Mouse (Mus musculus) embryonic facial prominence, embryonic 11.5 days (tissue): Measurements from ENCODE around the gene Tgfbr3l. TPM values are rescaled to one million over a fixed set of nuclear protein-coding genes. Genes with fewer than 3 reads are reported as not detected.

Experiments
- ATAC-seq: fragments of 200-750 bp; cut with Nextera tagmentation; replicated peaks from 2 replicates; pipeline ENCODE4 v1.8.0; 2017; ENCODE audit warnings: low read depth; ENCODE audit not compliant: insufficient number of reproducible peaks, low FRiP score, low TSS enrichment
- DNase-seq: peaks from one replicate; pipeline ENCODE4 v3.0.0-alpha.2; 2015; ENCODE audit warnings: low spot score
- H3K27ac ChIP-seq: fragments of 300-500 bp; sonication (generic); replicated peaks from 2 replicates; pipeline ENCODE4 v1.5.1; 2014; ENCODE audit warnings: mild to moderate bottlenecking, low read depth, low read length, control low read depth
- H3K27me3 ChIP-seq: fragments of 300-500 bp; sonication (generic); 2 replicates; pipeline ENCODE4 v1.6.1; 2014; ENCODE audit warnings: mild to moderate bottlenecking, low read length, moderate library complexity, mixed read lengths; ENCODE audit not compliant: control insufficient read depth, insufficient read depth
- H3K36me3 ChIP-seq: fragments of 300-500 bp; sonication (generic); replicated peaks from 2 replicates; pipeline ENCODE4 v1.6.1; 2014; ENCODE audit warnings: low read depth, mild to moderate bottlenecking, low read length, moderate library complexity, mixed read lengths; ENCODE audit not compliant: control insufficient read depth, insufficient read depth
- H3K4me1 ChIP-seq: fragments of 300-500 bp; sonication (generic); 2 replicates; pipeline ENCODE4 v1.6.1; 2014; ENCODE audit warnings: low read length, mixed read lengths; ENCODE audit not compliant: control insufficient read depth, insufficient read depth
- H3K4me2 ChIP-seq: fragments of 300-500 bp; sonication (generic); 2 replicates; pipeline ENCODE4 v1.6.1; 2014; ENCODE audit warnings: low read depth, mild to moderate bottlenecking, control low read depth, low read length, moderate library complexity
- H3K4me3 ChIP-seq: fragments of 300-500 bp; sonication (generic); 2 replicates; pipeline ENCODE4 v1.5.1; 2014; ENCODE audit warnings: low read depth, low read length, control low read depth
- H3K9ac ChIP-seq: fragments of 300-500 bp; sonication (generic); replicated peaks from 2 replicates; pipeline ENCODE4 v1.6.1; 2014; ENCODE audit warnings: mild to moderate bottlenecking, control low read depth, low read length
- H3K9me3 ChIP-seq: fragments of 300-500 bp; sonication (generic); replicated peaks from 2 replicates; pipeline ENCODE4 v1.6.1; 2016; ENCODE audit warnings: mild to moderate bottlenecking, low read length, inconsistent platforms, mixed read lengths; ENCODE audit not compliant: control insufficient read depth
- WGBS: fragments of 180-500 bp; shearing (Covaris S2); extraction: QIAGEN DNeasy Blood & Tissue Kit; methylation state at CpG from one replicate; pipeline ENCODE4 v1.1.7; 2014; 5-methylcytosine and 5-hydroxymethylcytosine counted together
- polyA plus RNA-seq: library from polyadenylated mRNA; unstranded; fragments of >200 nt; fragmentation: Nextera tagmentation; extraction: Ambion mirVana; gene quantifications from 2 replicates; pipeline ENCODE4 v1.2.1, GENCODE M21; 2014

Tgfbr3l gene
- polyA plus RNA-seq, 1 experiment from 2014 or later: 1.8 TPM

DNA sequence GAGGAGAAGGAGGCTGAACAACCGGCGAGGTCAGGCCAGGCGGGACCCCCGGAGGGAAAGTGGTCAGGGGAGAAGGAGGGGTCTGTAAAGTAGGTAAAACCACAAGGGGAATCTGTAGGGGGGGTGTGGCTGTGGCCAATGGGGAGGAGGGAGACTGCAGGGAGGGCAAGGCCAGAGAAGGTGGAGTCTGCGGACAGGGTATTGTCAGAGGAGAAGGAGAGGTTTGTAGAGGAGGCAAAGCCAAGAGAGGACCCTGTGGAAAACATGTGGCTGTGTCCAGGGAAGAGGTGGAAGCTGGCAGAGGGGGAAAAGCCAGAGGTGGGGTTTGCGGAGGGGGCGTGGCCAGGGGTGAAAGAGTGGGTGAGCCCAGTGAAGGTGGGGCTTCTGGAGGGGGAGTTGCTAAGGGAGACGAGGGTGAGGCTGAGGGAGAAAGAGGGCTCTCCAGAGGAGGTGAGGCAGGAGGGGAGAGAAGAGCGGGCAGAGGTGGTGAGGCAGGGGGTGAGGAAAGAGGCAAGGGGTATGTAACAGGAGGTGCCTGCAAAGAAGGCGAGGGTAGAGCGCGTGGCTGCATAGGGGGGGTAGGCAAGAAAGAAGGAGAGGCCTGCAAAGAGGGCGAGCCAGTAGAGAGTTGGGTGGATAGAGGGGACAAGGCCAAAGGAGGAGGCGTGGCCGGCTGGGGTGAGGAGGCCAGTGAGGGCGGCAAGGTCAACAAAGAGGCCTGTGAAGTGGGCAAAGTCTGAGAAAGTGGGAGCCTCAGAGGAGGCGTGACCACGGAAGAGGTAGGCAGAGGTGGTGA, 34.6 kb upstream of the Tgfbr3l start:
- Histone ChIP-seq H3K27ac (no peak overlapping the region), H3K4me3 (peak overlapping the region; percentile 36), H3K27me3 (peaks cover 31% of the 10 kb centered on the region), H3K4me2 (peak overlapping the region; percentile 91), H3K36me3 (no peaks in the 10 kb centered on the region), H3K9me3 (no peaks in the 10 kb centered on the region), H3K4me1 (no peaks in the 10 kb centered on the region; the same call in none of the 2 replicates), H3K9ac (peak overlapping the region; percentile 28)
- WGBS: 4% methylated on average over 18 of the region's 18 CpGs
- ATAC-seq (peak; percentile 57), DNase-seq (peak; percentile 53)

DNA sequence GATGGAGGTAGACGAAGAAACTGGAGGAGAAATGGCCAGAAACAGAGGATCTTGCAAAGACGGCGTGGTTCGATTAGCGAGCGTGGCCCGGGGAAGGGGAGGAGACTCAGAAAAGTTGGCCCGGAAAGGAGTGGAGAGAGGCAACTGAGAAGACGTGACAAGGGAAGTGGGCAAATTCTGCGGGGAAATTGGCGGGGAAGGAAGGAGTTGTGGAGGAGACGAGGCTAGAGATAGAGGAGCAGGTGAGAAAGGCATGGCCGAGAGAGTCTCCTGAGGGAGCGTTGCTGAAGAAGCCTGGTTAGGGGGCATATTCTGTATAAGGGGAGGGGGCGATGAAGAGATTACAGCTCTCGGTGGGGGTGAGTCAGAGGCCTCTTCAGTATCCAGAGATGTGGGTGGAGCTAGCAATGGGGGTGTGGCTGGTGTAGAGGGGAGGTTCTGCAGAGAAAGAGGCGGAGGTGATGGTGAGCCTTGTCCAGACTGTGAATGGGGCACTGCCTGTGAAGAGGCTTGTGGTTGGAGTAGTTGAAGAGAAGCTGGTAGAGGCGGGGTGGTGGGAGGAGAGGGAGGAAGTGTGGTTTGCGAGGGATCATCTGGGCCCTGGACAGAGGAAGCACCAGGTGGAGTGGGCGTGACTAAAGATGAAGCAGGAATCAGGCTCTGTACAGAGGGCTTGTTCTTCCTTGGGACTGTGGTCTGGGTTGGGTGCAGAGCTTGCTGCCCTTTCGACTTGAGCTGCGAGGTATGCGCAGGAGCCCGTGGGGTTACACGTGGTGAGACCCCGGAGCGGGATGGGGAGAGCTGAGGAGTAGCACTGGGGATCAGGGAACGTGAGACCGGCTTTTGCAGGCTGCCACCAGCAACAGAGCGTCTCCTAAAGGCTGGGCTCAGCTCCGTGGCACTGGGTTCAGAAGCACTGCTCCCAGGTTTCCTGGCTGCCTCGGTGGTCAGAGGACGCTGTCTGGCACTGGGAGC, 33.7 kb upstream of the Tgfbr3l start:
- peaks cover 31% of the 10 kb centered on the region for H3K27me3 ChIP-seq

DNA sequence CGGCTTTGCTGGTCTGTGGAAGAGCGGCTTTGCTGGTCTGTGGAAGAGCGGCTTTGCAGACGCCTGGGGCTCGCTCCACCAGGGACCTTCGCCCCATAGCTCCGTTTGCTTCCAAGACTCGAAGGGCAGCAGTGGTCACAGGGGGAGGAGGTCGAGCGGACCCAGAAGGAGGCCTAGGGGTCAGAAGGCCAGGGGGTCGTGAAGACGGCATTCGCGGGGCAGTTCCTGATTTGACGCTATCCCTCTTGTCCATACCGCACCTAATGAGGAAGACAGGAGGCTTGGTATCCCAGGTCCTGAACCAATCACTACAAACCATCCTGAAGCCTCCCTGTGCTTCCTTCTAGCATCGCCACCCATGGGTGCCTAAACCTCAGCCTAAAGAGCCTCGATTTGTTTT, 31.7 kb upstream of the Tgfbr3l start:
- ATAC-seq (no peak), DNase-seq (no peak)
- H3K9ac ChIP-seq: peak overlapping the region; percentile 52
- no peaks in the 10 kb centered on the region for H3K36me3 ChIP-seq
- peaks cover 31% of the 10 kb centered on the region for H3K27me3 ChIP-seq
- no peaks in the 10 kb centered on the region; the same call in none of the 2 replicates for H3K4me1 ChIP-seq
- no peak overlapping the region for H3K27ac ChIP-seq
- no peaks in the 10 kb centered on the region for H3K9me3 ChIP-seq
- peak overlapping the region; percentile 77 for H3K4me2 ChIP-seq
- WGBS: 4% methylated on average over 18 of the region's 18 CpGs
- H3K4me3 ChIP-seq: peak overlapping the region; percentile 47

More for the DNA sequence above, 33.7 kb upstream of the Tgfbr3l start:
- no peak overlapping the region for H3K27ac ChIP-seq
- H3K9me3 ChIP-seq: no peaks in the 10 kb centered on the region
- no peaks in the 10 kb centered on the region; the same call in none of the 2 replicates for H3K4me1 ChIP-seq
- DNase-seq (peak; percentile 58), ATAC-seq (peak; percentile 20; the same call in 1 of the 2 replicates)
- H3K4me3 ChIP-seq: peak overlapping the region; percentile 36
- H3K9ac ChIP-seq: peak overlapping the region; percentile 28
- 9% methylated on average over 33 of the region's 33 CpGs for WGBS
- H3K36me3 ChIP-seq: no peaks in the 10 kb centered on the region
- peak overlapping the region; percentile 91 for H3K4me2 ChIP-seq

DNA sequence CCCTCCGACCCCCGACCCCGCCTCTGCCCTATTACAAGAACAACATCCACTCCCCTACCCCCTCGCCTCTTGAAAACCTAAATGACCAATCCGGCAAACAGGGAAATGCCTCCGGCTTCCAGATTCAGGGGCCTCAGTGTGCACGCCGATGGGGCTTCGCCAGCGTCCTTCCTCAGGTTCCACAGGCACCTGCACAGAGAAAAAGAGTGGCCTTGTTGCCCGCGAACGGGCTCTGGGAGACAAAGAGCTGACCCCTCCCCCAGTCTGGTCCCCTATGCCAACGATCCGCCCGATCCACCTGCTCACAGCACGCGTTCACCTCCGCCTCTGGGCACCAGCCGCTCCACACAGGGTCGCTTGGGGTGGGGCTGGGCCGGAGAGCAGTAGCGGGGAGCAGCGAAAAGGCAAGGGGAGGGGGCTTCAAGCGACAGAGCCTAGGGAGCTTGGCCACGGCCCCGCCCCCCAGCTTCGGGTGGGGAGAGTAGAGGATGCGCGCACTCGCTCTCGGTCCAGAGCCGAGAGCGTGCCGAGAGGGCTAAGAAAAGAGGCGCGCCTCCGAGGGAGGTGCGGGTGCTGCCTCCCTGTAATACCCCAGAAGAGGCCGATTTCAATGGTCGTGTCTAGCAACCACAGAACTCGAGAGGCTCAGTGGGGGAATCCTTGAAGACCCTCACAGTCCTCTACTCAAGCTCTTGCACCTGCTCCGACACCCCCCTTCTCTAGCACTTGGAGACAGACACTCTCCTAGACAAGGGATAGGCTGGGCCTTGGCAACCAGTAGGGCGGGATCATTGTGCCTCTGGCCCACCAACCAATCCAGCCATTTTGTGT, 31.0 kb upstream of the Tgfbr3l start, which contains the start of gene Prr36:
Gene Prr36 (minus strand): TSS at position 669 of the 831 bp plus-strand sequence.
- peak within 1 kb of the TSS; percentile 52 for H3K9ac ChIP-seq
- H3K4me2 ChIP-seq: peak within 1 kb of the TSS; percentile 77
- 2% methylated on average over 44 of the region's 44 CpGs for WGBS
- peak; percentile 66 for DNase-seq
- peaks cover 31% of the 10 kb centered on the region for H3K27me3 ChIP-seq
- no peaks in the 10 kb centered on the region; the same call in none of the 2 replicates for H3K4me1 ChIP-seq
- peak; percentile 83 for ATAC-seq
- no peaks in the 10 kb centered on the region for H3K9me3 ChIP-seq
- H3K27ac ChIP-seq: no peak within 1 kb of the TSS
- no peaks in the 10 kb centered on the region for H3K36me3 ChIP-seq
- peak within 1 kb of the TSS; percentile 47 for H3K4me3 ChIP-seq

DNA sequence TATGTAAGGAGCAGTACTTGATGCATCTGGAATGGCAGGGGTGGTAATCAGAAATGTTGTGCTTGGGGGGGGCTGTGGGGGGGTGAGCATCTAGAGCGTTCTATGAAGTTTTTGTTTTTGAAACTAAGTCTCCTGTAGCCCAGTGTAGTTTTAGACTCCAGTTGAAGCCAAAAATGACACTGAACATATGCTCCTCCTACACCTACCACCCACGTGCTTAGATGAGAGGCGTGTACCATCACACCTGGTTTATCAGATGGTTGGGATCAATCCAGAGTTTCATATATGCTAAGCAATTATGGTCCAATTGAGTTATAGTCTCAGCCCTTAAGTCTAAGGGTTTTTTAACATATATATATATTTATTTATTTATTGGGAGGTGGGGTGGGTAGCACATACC, 28.4 kb upstream of the Tgfbr3l start:
- WGBS: 97% methylated on average over 3 of the region's 3 CpGs

DNA sequence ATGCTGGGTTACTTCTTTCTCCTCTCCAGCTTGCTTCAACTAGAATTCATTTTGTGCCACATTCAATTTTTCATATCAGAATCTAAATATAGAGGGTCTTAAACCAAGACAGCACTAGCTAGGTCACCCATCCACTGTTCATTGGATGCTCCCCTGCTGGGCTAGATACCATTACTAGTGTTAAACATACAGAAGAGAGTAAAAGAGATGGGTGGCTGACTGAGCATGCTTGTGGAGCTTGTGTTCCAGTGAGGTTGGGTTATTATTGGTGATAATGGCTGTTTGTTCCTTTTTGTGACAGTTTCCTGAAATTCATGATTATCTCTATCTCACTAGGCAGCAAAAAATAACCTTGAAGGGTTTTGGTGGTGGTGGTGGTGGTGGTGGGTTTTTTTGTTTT, 26.0 kb upstream of the Tgfbr3l start:
- DNase-seq (no peak), ATAC-seq (no peak)
- Histone ChIP-seq H3K9ac (no peak overlapping the region), H3K27ac (no peak overlapping the region), H3K27me3 (peaks cover 12% of the 10 kb centered on the region; the same call in 1 of the 2 replicates), H3K9me3 (no peaks in the 10 kb centered on the region), H3K4me2 (no peak overlapping the region), H3K4me1 (no peaks in the 10 kb centered on the region), H3K36me3 (no peaks in the 10 kb centered on the region), H3K4me3 (no peak overlapping the region)

More for the DNA sequence above, 28.4 kb upstream of the Tgfbr3l start:
- H3K4me2 ChIP-seq: no peak overlapping the region
- no peak overlapping the region for H3K9ac ChIP-seq
- no peaks in the 10 kb centered on the region for H3K36me3 ChIP-seq
- H3K27me3 ChIP-seq: peaks cover 25% of the 10 kb centered on the region
- H3K27ac ChIP-seq: no peak overlapping the region
- no peak for DNase-seq
- no peak overlapping the region for H3K4me3 ChIP-seq
- ATAC-seq: no peak
- H3K9me3 ChIP-seq: no peaks in the 10 kb centered on the region
- no peaks in the 10 kb centered on the region for H3K4me1 ChIP-seq

DNA sequence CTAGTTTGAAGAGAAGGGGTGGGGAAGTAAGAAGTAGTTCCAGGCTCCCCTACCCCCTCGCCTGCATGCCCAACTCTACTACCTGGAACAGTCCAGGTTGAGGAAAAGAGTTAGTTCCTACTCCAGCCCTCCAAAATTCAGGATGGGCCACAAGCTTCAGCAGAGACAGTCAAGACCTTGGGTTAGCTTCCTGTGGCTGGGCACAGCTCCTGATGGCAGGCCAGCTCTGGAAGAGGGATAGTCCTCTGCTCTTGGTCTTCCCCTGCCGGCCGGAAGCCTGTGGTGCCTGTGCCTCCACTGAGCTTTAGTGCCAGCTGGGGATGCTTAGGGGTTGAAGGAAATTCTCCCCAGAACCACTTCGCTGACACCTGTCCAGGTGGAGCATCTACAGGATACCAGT, 21.7 kb upstream of the Tgfbr3l start:
- Histone ChIP-seq H3K9ac (no peak overlapping the region), H3K27me3 (peaks cover 3% of the 10 kb centered on the region; the same call in 1 of the 2 replicates), H3K27ac (no peak overlapping the region), H3K9me3 (no peaks in the 10 kb centered on the region), H3K4me2 (peak overlapping the region; percentile 46; the same call in 1 of the 2 replicates), H3K36me3 (no peaks in the 10 kb centered on the region), H3K4me1 (no peaks in the 10 kb centered on the region), H3K4me3 (0 out of 2 replicates have a peak overlapping the region, but pooled peaks have one; percentile 18)
- no peak for DNase-seq
- WGBS: 10% methylated on average over 4 of the region's 4 CpGs
- ATAC-seq: no peak
